Mouse (Mus musculus) common myeloid progenitor, adult 5-6 weeks (primary cell): ENCODE data around the gene Ston2. TPM values are rescaled to one million over a fixed set of nuclear protein-coding genes. Genes with fewer than 3 reads are reported as not detected.
A peak's percentile ranks its signal among the peaks of the same experiment; 100 is the strongest.
"Not testable (repeated sequence)": the region's sequence is repeated elsewhere in the genome, so short reads cannot be mapped to it uniquely, and the experiment has no call there.

ENCODE experiments used
- ATAC-seq: replicated peaks from 2 replicates; pipeline ENCODE4 v1.8.0; 2016; ENCODE audit warnings: low read depth, mild to moderate bottlenecking, moderate TSS enrichment, inconsistent platforms; ENCODE audit not compliant: poor library complexity, severe bottlenecking
- total RNA-seq: library from RNA; stranded (forward); fragments of 200-1000, 187-1606 nt; gene quantifications from 2 replicates; pipeline ENCODE4 v1.2.3, GENCODE M21; 2017

The Ston2 gene
- total RNA-seq, 1 experiment from 2014 or later: 3.0 TPM

DNA sequence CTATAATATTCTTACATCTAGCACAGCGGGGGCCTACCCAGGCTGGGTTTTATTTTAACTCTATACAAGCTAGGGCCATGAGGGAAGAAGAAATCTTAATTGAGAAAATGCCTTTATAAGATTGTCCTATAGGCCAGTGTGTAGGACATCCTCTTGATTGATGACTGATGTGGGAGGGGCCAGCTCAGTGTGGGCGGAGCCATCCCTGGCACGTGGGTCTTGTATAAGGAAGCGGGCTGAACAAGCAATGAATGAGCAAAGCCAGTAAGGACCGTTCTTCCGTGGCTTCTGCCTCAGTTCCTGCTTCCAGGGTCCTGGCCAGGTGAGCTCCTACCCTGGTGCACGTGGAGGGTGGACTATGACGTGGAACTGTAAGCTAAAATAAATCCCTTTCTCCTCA lies 5.1 kb upstream of the Ston2 start:
- no peak for ATAC-seq

DNA sequence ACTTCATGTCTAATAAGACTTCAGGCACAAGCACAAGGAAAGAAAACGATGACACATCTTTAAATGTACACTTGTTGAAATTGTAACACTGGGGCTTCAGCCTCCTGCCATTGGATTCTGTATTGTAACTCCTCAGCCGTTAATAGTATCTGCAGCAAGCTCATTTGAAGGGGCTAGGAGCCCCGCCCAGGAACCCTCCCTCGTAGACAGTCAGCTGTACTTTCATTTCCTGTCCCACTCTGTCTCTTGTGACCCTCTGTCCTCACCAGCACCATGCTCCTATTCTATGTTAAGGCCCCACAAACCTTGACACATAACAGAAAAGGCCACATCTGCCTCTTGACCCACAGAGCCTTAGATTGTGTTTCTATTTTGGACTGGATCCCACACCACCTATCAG lies 3.6 kb upstream of the Ston2 start:
- no peak for ATAC-seq

DNA sequence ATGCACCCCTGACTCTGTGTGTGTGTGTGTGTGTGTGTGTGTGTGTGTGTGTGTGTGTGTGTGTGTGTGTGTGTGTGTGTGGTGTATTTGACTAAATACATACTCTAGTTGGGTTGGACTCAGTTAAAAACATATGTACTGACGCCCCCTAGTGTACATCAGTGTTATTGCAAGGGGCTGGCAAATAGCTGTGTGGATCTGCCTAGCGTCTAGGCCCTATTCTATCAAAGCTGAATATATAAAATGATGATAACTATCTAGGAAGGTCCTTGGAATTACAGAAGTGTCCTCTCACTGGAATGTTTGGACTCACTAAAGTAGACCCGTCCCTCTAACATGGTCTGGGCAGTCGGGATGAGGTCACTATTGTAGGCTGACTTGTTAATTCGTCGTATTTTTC lies 1.6 kb upstream of the Ston2 start:
- peak; percentile 87 for ATAC-seq

DNA sequence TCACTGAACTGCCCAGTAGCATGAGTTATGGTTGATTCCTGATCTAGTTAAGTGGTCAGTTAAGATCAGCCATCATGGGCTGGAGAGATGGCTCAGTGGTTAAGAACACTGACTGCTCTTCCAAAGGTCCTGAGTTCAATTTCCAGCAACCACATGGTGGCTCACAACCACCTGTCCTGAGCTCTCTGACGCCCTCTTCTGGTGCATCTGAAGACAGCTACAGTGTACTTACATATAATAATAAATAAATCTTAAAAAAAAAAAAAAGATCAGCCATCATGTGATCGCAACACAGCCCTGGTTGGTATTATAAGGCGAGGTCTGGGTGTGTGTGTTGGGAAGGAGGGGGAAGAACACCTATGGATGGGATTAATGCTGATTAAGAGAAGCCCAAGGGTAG lies 259 bp upstream of the Ston2 start:
- ATAC-seq: not testable (repeated sequence)

DNA sequence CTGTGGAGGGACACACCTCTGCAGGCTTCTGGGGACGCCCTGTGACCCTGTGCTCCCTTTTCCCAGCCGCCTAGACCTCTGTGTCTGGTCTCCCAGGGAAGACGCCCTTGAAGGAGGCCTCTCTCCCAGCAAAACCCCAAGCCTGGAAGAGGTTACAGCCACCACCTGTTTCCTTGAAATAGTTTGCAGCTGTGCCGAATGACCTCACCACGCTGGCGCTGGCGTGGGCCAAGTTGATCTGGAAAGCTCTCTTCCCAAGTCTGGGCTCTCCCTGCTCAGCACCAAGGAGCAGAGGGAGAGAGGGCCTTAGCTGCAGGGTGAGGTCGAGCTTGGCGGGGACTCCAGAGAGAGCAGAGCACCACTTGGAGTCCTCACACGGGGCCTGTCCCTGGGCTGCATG lies 1.8 kb downstream of the Ston2 start:
- ATAC-seq: no peak

DNA sequence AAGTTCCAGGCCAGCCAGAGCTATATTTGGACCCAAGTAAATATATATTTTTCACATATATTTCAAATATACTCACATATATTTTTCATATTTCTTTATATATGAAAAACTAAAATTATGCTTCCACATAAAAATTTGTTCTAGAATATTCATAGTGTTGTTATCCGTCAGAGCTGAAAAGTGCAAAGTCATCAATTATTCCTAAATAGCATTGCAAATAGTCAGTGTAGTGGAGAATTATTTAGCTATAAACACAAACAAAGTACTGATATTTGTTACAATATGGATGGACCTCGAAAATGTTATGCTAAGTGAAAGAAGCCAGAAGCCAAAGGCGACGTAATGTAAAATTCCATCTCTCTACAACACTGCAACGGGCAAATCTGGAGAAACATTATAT lies 6.8 kb downstream of the Ston2 start:
- no peak for ATAC-seq

DNA sequence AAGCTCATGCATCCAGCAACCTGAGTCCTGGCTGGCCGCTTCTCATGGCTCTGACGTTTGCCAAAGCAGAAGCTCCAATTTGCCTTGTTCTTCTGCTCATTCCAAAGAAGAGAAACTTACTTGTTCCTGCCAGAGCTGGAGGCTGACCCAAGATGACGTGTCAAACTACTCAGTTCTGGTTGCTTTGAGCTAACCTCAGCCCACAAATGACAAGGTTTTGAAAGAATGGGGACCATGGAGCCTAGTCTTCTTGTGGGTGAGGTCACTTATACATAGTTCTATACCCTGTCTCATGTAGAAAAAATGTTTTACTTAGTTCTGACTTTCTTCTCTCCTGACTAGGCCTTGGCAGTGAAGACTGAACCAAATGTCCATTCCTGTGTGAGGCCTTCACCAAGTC lies 7.7 kb downstream of the Ston2 start:
- no peak for ATAC-seq

DNA sequence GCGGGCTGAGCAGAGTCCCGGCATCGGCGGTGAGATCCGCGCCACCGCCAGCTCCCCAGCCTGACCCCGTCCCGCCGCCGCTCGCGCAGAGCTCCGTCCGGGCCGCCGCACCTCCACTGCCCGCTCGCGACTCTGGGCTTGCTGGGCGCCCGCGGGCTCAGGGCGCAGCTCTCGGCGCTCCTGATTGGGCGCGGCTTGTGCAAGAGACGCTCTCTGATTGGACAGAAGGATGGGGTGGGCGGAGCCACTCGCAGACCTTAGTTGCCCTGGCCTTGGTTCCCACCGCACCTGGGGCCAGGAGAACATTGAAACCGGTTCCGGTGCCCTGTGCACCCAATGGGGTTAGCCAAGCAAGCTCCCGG lies 9.2 kb downstream of the Ston2 start:
- peak; percentile 95 for ATAC-seq

DNA sequence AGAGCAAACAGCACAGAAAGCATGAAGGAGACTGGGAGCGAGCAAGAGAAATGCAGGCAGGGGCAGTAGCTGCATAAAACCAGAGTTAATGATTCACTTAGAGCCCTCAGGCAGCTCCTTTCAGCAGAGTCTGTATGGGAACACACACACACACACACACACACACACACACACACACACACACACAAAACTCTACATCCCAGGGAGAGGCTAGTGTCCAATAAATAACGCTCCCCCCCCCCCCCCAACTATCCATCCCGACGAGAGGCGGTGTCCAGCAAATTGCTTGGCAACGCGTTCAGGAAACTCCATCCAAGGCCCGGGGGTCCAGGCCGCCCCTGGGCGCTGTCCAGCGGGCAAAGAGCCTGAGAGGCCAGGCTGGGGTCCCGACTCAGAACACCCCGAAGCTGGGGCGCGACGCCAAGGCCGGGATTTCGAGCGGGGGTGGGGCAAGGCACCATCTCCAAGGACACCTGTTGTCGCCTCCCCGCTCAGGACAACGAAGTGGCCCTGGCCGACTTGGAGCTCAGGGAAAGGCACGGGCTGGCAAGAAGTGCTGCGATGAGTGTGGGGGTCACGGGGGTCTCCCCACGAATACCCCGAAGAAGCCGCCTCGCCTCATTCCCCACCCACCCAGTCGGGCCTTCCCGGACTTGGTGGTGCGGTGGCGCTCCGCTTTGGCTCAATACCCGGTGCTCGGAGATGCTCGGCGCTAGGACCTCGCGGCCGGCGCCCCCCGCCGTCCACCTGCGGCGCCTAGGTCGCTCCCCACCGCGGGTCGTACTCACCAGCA lies 9.8 kb downstream of the Ston2 start:
- ATAC-seq: no peak

DNA sequence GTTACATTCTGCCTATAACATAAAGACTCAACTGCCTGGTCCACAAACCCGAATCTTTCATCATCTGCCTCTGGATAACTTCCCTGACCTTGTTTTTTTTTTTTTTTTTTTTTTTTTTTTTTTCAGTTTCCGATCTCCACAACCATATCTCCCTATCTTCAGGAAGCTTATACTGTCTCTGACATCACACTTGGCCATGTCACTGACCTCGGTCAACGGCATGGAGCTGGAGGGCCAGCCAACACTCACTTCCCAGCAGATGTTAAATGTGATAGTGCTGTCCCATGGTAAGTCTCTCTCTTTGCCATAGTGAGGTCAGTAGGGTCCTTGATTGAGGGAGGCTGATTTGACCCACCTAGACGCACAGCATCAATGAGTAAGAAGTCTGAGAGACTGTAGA lies 11.8 kb downstream of the Ston2 start:
- ATAC-seq: peak; percentile 27; the same call in 1 of the 2 replicates

DNA sequence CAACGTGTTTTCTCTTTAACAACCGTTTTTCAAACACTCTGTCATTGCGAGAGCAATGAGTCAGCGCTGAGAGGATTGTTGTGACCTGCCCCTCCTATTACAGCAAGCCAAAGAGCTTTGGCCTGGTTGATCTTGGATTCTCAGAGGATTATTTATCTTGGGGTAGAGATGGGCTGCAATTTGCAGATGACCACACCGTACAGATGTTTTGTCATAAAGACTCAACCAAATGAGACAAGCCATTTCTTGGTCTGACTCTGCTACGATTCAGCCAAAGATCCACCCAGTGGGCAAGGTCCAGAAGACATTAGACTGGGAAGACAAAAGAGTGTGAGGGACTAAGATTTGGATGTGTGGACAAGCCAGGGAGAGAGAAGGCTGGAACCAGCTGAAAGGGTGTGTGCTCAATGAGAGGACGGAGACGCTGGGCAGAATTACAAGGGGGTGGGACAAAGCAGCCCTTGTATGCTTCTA lies 13.3 kb downstream of the Ston2 start:
- no peak for ATAC-seq

DNA sequence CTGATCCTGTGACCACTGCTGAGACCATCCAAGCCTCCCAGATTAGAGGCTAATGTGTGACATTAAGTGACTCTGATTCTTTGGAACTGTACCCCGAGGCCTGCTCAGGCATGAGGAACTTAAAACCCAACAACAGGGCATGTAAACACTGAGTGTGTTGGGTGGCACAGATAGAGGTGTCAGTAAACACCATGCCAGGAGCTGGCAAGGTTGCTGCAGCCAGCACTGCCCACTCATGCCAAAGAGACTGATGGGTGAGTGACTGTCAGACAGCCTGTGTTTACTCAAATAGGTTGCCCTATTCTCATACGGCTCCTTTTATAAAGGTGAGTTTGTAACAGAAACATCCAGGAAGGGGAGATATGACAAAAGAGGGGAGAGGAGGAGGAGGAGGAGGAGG lies 19.3 kb downstream of the Ston2 start:
- ATAC-seq: no peak

DNA sequence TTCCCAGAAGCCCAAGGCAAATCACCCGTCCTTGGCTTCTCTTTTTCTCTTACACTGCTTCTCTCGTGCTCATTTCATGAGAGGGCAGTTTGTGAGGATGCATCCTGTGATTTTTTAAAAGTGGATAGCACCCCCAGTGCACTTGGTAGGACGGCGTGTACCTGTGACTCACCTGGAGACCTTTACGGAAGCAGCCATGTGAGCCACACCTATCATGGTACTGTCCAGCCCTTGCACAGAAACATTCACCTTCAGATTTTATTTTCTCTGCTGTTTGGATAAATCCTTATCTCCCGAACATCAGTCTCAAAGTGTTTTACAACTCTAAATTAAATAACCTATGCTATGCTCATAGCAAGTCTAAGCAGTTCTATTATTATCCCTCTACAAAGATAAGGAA lies 20.0 kb downstream of the Ston2 start:
- ATAC-seq: no peak

DNA sequence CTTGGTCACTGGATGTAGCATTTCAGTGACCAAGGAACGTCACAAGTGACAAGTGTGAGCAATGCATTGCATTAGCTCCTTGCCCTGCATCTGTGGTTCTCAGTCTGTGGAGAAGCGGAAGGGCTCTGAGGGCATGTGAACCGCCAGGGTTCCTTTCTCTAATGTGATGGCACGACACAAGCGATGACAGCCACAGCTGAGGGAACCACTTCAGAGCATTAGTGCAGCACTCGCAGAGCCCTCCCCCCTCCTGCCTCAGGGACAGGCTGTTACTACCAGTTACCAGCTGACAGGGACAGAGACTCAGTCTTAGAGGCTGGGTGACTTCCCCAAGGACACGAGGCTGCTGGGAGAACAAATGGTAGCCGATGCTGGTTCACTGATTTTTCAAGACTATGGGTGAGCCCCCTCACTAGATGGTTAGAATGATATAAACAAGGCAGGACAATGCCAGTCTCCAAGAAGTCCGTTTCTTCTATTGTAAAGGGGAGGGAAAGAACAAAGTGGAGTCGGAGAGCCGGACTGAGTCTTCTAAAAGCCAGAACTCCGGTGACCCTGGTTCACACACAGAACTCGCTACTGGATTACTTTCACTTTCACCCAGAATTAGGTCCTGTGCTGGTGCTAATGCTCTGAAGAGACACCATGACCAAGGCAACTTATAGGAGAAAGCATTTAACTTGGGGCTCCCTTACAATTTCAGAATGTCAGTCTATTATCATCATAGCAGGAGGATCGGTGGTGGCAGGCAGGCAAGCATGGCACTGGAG lies 21.7 kb downstream of the Ston2 start:
- peak; percentile 83 for ATAC-seq

DNA sequence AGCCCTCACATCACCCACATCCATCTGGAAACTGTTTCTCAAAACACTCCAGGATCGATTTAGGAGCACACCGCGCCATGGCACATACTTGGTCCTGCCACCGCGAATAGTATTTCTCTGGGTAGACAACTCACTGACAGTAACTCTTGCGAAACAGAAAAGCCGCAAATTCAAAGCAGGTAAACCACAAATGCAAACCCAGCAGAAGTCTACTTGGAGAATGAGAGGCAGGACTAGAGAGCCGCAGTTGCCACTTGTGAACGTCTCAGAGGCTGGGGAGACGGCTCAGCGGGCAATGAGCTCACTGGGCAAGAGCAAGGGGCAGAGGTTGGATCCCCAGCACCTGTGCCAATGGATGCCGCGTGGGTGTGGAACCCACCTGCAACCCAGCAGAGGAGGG lies 22.7 kb downstream of the Ston2 start:
- peak; percentile 55 for ATAC-seq

DNA sequence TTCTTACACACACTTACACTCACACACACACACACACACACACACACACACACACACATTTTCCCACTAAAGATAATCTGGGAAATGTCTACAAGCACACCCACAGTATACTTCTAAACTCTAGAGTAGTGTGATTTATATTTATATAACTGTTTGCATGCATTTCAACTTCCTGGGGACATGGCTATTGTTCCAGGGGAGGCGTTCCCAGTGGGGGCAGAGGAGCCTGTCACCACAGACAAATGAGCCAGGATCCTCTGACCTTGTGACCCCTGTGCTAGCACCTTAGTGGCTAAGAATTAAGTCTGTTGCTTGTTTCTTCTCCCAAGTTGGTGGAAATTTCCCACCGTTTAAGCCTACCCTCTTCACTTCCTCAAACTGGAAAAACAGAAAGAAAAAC lies 23.1 kb downstream of the Ston2 start:
- ATAC-seq: peak; percentile 15

DNA sequence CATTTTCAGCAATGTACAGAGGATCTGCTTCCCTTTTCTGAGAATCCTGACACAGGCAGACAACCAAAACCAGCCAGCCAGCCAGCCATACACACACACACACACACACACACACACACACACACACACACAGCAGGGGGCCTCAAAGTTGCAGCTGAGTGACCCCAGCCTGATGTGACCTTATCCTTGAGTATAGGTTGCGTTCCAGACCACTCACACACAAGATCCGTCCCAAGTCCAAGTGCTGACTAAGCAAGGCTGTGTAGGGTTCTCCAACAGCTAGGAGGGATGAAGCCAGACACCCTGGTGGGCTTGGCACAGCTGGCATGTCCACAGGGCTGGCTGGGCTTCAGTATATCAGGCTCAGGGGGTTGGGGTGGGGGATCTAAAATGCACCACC lies 23.7 kb downstream of the Ston2 start:
- ATAC-seq: no peak

DNA sequence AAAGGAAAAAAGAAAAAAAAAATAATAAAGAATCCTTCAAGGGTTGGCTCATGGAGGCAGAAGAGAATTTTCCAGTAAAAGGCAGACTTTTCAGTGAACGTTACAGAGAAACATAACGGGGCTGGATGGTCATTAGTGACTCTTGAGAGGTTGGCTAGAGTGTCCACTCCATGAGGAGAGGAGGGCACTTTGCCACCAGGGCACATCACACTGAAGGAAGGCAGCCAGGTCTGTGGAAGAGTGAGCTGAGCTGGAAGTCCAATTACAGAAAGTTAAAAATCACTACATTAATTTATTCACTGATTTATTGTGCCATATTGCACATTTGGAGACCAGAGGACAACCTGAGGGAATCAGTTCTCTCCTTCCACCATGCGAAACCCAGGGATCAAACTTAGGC lies 28.4 kb downstream of the Ston2 start:
- ATAC-seq: no peak

DNA sequence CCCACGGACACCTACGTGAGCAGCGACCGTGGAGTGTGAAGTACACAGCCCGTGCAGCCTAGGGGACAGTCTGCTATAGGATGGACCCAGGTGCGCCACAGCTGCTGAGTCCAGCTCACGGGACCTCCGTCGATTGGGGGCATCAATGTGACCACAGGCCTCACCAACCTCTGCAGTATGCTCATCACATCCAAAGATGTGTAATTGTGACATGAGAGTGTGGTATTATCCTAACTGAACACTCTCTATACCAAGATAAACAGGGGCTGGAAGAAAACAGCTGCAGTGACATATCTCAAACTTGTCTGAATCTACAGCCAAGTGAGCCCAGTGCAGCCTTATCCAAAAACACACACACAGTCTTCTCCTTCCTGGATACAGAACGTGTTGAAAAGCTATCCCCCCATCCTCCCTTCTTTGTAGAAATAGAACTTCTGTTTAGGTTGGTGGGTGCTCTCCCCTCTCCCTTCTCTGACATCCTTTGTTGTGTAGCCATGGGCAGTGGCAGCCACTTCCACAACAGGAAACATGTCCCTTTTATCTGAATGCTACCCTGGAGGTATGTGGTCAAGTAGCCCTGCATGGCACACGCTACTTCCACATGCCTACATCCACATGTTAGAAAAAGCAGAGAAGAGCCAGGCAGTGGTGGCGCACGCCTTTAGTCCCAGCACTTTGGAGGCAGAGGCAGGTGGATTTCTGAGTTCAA lies 30.2 kb downstream of the Ston2 start:
- peak; percentile 74 for ATAC-seq

DNA sequence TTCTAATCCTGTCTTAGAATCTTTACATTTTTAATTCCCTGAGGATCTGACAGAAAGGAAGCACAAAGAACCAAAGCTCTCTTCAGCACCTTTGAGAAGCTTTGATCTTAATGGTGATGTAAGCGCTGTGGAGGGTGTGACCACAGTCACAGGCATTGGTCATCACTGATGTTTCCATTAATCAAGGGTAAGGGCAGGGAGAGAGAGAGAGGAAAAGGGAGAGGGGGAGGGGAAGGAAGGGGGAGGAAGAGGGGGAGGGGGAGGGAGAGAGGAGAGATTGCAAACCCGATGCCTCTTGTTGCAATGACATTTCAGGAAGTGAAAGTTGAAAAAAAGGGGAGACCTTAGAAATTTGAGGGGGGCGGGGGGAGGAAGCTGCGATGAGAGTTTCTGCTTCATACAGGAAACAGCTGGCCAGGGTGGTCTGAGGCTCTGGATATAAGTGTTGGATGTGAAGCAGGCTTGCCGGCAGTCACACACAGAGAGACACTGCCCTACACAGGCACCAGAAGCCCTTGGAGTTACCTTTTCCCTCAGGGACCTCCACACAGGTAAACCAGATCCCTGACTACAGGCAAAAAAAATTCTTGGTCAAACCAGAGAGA lies 31.5 kb downstream of the Ston2 start:
- ATAC-seq: peak; percentile 67

DNA sequence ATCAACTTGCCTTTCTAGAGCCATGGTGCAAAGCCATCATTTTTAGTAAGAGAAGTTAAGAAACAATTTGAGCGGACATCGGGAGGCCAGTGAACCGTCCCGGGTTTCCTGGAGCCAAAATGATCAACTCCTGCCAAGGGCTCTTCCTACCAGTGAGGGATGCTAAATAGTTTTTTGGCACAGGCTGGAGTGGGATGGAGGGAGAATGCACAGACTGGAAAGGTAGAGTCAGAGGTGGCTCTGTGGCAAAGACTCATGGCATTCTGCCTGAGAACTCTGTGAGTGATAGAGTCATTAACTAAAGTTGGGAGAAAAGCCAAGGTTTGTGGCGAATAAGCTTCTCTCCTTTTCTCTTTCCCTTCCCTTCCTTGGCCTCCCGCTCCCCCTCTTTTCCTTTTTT lies 33.6 kb downstream of the Ston2 start:
- ATAC-seq: no peak
